Mouse (Mus musculus): ENCODE data around the gene Trp63. TPM values are rescaled to one million over a fixed set of nuclear protein-coding genes. Genes with fewer than 3 reads are reported as not detected.

The Trp63 gene
- polyA plus RNA-seq, 1 experiment, result 5.1 TPM

GRCm38 (mm10) chr16:25848474-25848873 is 164.9 kb downstream of the Trp63 start:
- TF ChIP-seq POLR2A (IDR thresholded peaks at IDR 0.05; ENCODE audit: borderline replicate concordance, extremely low read depth, low read depth, low read length), result no peak
- no peak overlapping the region for H3K4me3 ChIP-seq (replicated peaks; ENCODE audit: extremely low read depth, low read depth, low read length)
- WGBS, result 68% methylated on average over 2 of the region's 2 CpGs
- DNase-seq, result no peak
- H3K4me1 ChIP-seq (ENCODE audit: control insufficient read depth, insufficient read depth, low read length), result no peaks in the 10 kb centered on the region; the same call in 1 of the 2 replicates

GRCm38 (mm10) chr16:25849593-25850464 is 166.3 kb downstream of the Trp63 start:
- Histone ChIP-seq H3K4me1 (ENCODE audit: control insufficient read depth, insufficient read depth, low read length) (no peaks in the 10 kb centered on the region; the same call in 1 of the 2 replicates), H3K4me3 (replicated peaks; ENCODE audit: extremely low read depth, low read depth, low read length) (no peak overlapping the region)
- TF ChIP-seq CTCF (IDR thresholded peaks at IDR 0.05; ENCODE audit: insufficient read depth, low read length), result no peak
- peak; percentile 18 for DNase-seq
- 55% methylated on average over 13 of the region's 13 CpGs for WGBS

- TF ChIP-seq CTCF (IDR thresholded peaks at IDR 0.05; ENCODE audit: insufficient read depth, low read length), result no peak
- TF ChIP-seq POLR2A (IDR thresholded peaks at IDR 0.05; ENCODE audit: borderline replicate concordance, extremely low read depth, low read depth, low read length), result no peak
Observed at GRCm38 (mm10) chr16:25860731-25861505, 177.4 kb downstream of the Trp63 start.

GRCm38 (mm10) chr16:25865096-25865869 is 181.7 kb downstream of the Trp63 start:
- H3K4me1 ChIP-seq (ENCODE audit: control insufficient read depth, insufficient read depth, low read length), result peaks cover 8% of the 10 kb centered on the region
- TF ChIP-seq CTCF (IDR thresholded peaks at IDR 0.05; ENCODE audit: insufficient read depth, low read length), result no peak
- TF ChIP-seq POLR2A (IDR thresholded peaks at IDR 0.05; ENCODE audit: borderline replicate concordance, extremely low read depth, low read depth, low read length), result no peak
- DNase-seq, result no peak
- H3K4me3 ChIP-seq (replicated peaks; ENCODE audit: extremely low read depth, low read depth, low read length), result no peak overlapping the region
- WGBS, result 57% methylated on average over 7 of the region's 7 CpGs

More at GRCm38 (mm10) chr16:25860731-25861505, 177.4 kb downstream of the Trp63 start:
- Histone ChIP-seq H3K4me1 (ENCODE audit: control insufficient read depth, insufficient read depth, low read length) (peaks cover 8% of the 10 kb centered on the region), H3K4me3 (replicated peaks; ENCODE audit: extremely low read depth, low read depth, low read length) (no peak overlapping the region)
- WGBS, result 48% methylated on average over 8 of the region's 8 CpGs
- DNase-seq, result peak; percentile 18

- Histone ChIP-seq H3K4me3 (replicated peaks; ENCODE audit: extremely low read depth, low read depth, low read length) (no peak overlapping the region), H3K4me1 (ENCODE audit: control insufficient read depth, insufficient read depth, low read length) (no peaks in the 10 kb centered on the region)
- no peak for TF ChIP-seq CTCF (IDR thresholded peaks at IDR 0.05; ENCODE audit: insufficient read depth, low read length)
- TF ChIP-seq POLR2A (IDR thresholded peaks at IDR 0.05; ENCODE audit: borderline replicate concordance, extremely low read depth, low read depth, low read length), result no peak
- no peak for DNase-seq
- 92% methylated on average over 1 of the region's 1 CpGs for WGBS
Observed at GRCm38 (mm10) chr16:25871503-25871902, 187.9 kb downstream of the Trp63 start.

DNA sequence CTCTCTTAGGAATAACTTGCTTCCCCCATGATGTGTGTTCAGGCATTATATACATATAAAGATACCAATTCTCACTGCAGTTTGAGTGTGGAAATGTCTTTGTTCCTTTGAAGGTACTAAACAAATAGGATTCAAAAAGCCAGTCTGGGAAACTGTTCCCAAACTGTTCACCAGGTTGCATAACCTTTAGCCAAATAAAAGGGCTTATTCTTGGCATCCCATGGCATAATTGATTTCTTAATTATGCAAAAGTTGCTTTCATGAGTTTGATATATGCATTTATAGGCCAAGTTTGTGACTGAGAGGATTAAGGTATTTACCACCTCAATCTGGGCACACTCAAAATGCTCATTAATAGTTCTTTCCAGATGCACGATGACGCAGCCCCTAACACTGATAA is 192.1 kb downstream of the Trp63 start:
- Histone ChIP-seq H3K4me3 (replicated peaks; ENCODE audit: extremely low read depth, low read depth, low read length) (no peak overlapping the region), H3K4me1 (ENCODE audit: control insufficient read depth, insufficient read depth, low read length) (no peaks in the 10 kb centered on the region)
- no peak for DNase-seq
- 75% methylated on average over 2 of the region's 2 CpGs for whole genome bisulfite sequencing
- TF ChIP-seq CTCF (IDR thresholded peaks at IDR 0.05; ENCODE audit: insufficient read depth, low read length) (no peak), POLR2A (IDR thresholded peaks at IDR 0.05; ENCODE audit: borderline replicate concordance, extremely low read depth, low read depth, low read length) (no peak)

GRCm38 (mm10) chr16:25877416-25877965 is 193.9 kb downstream of the Trp63 start:
- WGBS, result 77% methylated on average over 7 of the region's 7 CpGs
- Histone ChIP-seq H3K4me3 (replicated peaks; ENCODE audit: extremely low read depth, low read depth, low read length) (no peak overlapping the region), H3K4me1 (ENCODE audit: control insufficient read depth, insufficient read depth, low read length) (no peaks in the 10 kb centered on the region)
- TF ChIP-seq POLR2A (IDR thresholded peaks at IDR 0.05; ENCODE audit: borderline replicate concordance, extremely low read depth, low read depth, low read length) (no peak), CTCF (IDR thresholded peaks at IDR 0.05; ENCODE audit: insufficient read depth, low read length) (no peak)
- DNase-seq, result no peak

GRCm38 (mm10) chr16:25878116-25878515 is 194.6 kb downstream of the Trp63 start:
- Histone ChIP-seq H3K4me3 (replicated peaks; ENCODE audit: extremely low read depth, low read depth, low read length) (no peak overlapping the region), H3K4me1 (ENCODE audit: control insufficient read depth, insufficient read depth, low read length) (no peaks in the 10 kb centered on the region)
- TF ChIP-seq POLR2A (IDR thresholded peaks at IDR 0.05; ENCODE audit: borderline replicate concordance, extremely low read depth, low read depth, low read length) (no peak), CTCF (IDR thresholded peaks at IDR 0.05; ENCODE audit: insufficient read depth, low read length) (no peak)
- DNase-seq, result no peak

DNA sequence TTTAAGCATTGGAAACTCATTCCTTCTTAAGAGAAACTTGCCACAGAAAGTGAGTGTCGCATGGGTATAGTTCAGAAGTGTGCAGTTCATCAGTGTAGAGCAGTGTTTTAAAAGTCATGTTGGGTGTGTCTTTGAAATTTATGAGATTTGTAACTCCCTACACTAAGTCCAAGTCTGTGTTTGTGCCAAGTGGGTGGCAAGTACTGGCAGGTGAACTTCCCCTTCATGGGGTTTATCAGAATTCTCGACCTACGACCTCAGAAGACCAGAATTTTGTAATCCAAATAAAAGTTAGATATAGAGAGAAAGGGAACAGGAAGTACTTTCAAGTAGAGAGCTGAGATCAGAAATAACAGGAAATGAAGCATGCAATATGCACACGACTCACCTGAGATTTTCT is 215.5 kb downstream of the Trp63 start:
- WGBS, result 49% methylated on average over 4 of the region's 4 CpGs
- no peak for DNase-seq
- TF ChIP-seq CTCF (IDR thresholded peaks at IDR 0.05; ENCODE audit: insufficient read depth, low read length), result no peak
- no peak for TF ChIP-seq POLR2A (IDR thresholded peaks at IDR 0.05; ENCODE audit: borderline replicate concordance, extremely low read depth, low read depth, low read length)
- Histone ChIP-seq H3K4me1 (ENCODE audit: control insufficient read depth, insufficient read depth, low read length) (peaks cover 2% of the 10 kb centered on the region), H3K4me3 (replicated peaks; ENCODE audit: extremely low read depth, low read depth, low read length) (no peak overlapping the region)

Data from lung, adult 2 months (tissue).